Mouse (Mus musculus) spleen, adult 2 months (tissue): ENCODE data around the gene Ddr2.

Source experiments
- CTCF ChIP-seq: fragments of 200-500 bp; IDR thresholded peaks from 2 replicates; pipeline ENCODE4 v1.5.1; 2011; ENCODE audit warnings: mild to moderate bottlenecking, inconsistent platforms; ENCODE audit not compliant: insufficient read depth, insufficient read length, insufficient replicate concordance; ENCODE audit errors: extremely low read depth
- POLR2A ChIP-seq: fragments of 200-500 bp; IDR thresholded peaks from 2 replicates; pipeline ENCODE4 v1.6.1; 2011; ENCODE audit warnings: low read depth, low read length, inconsistent platforms

DNA sequence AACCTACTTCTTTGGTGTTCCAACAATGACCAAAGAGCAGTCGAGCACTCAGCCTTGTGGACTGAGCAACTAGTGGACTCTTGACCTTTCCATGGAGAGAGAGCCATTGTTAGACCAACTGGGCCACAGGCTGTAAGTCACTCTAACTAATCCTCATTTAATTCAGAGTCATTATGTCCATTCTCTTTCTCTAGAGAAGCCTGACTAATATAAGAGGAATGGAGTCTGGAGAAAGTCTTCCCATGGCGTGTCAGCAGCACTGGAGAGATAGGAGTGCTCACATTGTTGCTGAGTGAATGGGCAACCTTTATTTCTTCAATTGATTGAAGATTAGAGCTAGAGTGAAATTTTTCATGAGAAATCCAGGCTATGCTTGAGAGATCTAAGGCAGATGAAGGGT is 14.1 kb upstream of the Ddr2 start:
- TF ChIP-seq CTCF (no peak), POLR2A (no peak)
